Mouse (Mus musculus) B cell, adult 67 days (primary cell): Measurements from ENCODE around the gene Aimp1. TPM values are rescaled to one million over a fixed set of nuclear protein-coding genes. Genes with fewer than 3 reads are reported as not detected.

ENCODE experiments used
- total RNA-seq, 2 experiments: library from RNA; stranded (reverse); gene quantifications; 4 replicates each; pipeline ENCODE4 v1.2.4; 2023

The Aimp1 gene
- 10 to 100 TPM; 47.8 to 48.3 TPM for total RNA-seq

DNA sequence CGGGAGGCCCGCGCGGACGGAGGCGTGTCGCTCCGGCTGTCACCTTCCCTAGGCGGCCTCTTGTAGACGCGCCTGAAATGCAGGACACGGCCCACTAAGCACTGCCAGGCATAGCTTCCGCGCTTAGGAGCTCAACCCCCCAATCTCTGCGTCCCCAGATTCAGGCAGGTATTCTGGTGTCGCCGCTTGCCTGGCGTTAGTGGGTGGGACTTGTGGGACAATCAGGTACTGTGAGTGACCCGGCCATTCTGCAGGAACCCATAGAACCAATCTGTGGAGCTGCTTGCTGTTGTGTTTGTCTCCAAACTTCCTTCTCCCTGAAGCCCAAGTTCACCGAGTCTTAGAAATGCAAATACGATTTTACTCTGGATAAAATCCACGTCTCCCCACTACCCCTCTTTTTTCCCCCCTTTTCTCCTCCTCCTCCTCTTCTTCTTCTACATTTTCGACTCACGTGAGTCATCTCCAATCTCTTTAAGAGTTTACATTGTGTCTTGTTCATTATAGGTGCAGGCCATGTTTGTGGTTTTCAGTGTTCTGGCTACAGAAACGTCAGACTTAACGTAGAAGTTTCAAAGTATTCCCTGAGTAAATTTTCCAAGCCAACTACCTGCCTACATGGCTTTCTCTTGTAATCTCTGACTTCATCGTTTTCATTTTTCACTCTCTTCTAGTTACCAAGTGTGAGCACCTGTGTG is at the start of gene Aimp1:
TSS of gene Aimp1 (minus strand) at position 140 of the 698 bp plus-strand sequence.

DNA sequence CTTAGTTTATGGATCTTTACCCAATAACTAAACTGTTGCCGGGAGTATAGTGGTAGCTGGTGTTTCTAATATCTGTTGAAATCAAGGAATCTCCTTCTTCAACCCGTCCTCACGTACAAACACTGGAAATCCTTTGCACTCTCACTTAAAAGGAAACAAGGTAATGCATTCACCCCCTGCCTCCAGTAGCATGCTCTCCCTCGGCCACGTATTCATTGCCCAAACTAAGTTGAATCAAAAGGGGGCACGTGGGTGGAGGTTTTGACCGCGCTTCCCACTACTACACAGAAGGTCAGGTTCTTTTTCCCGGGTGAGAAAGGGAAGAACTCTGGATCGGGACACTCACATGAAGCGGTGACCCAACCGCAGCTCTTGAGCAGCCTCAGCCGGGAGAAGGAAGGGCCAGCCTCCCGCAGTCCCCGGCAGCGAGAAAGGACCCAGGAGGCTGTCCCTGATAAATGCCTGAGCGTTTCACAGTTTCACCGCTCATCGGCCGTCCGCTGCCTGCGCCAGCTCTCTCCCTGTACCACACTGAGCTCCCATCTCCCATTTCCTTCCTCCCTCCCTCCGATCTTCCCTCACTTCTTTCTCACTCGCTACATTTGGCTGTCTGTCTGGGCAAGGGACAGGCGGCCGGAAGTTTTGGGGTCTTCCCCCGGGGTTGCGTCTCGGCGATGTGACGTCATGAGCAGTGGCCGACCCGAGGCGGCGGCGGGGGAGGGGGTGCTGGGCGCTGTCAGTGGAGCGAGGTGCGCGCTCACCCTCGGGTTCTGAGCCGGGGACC is 531 bp downstream of the Aimp1 start, which contains the start of gene Tbck:
TSS of gene Tbck (plus strand) at position 698 of the 784 bp plus-strand sequence.

DNA sequence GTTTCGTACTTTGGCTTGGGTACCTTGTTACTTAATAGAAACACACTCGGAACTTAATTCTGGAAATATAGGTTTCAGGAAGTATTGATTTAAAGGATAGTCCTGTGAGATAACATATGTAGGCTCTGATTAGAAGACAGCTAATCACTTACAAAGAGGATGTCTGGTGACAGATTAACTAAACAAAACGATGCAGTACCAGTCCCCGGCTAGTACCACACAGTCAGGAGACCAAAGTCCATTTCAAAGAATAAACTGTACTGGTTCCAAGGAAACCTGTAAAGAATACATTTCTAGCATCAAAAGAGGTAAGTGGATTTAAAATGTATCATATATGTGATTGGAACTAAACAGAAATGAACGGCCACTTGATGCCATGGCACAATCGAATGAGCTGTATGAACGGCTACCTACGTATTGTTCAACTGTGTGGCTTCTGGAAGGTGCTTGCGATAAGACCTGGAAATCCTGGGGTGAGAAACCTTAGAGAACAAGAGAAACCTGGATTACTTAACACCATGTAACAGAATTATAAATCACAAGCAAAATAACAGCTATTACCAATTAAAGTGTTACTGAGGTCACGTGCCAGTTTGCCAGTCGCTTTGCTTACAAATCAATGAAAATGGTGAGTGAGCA is 54.5 kb downstream of the Aimp1 start, which contains the start of gene Gimd1:
TSS of gene Gimd1 (plus strand) at position 220 of the 639 bp plus-strand sequence.

Other genes with a start within 250 kb of the Aimp1 start
- not detected for gene Gimd1, start 54.5 kb downstream of the Aimp1 start, total RNA-seq
- 10 to 100 TPM; 32.7 to 34.1 TPM for gene Tbck, start 226 bp downstream of the Aimp1 start, total RNA-seq